Mouse (Mus musculus) large intestine, adult 2 months (tissue): ENCODE results near the gene Mettl7a2. TPM values are rescaled to one million over a fixed set of nuclear protein-coding genes. Genes with fewer than 3 reads are reported as not detected.

Experiments used
- DNase-seq: peaks from one replicate; pipeline ENCODE4 v3.0.0-alpha.2; 2012; ENCODE audit warnings: low read depth, low spot score
- WGBS: fragments of 180-500 bp; shearing (Covaris S2); methylation state at CpG from one replicate; pipeline ENCODE4 v1.1.7; 2018; 5-methylcytosine and 5-hydroxymethylcytosine counted together
- polyA plus RNA-seq: library from polyadenylated mRNA; depleted of rRNA; stranded (reverse); fragments of >200 nt; gene quantifications from 2 replicates; pipeline ENCODE4 v1.2.3, GENCODE M21; 2012; rRNA removed

The Mettl7a2 gene
- polyA plus RNA-seq, 1 experiment, result not detected

DNA sequence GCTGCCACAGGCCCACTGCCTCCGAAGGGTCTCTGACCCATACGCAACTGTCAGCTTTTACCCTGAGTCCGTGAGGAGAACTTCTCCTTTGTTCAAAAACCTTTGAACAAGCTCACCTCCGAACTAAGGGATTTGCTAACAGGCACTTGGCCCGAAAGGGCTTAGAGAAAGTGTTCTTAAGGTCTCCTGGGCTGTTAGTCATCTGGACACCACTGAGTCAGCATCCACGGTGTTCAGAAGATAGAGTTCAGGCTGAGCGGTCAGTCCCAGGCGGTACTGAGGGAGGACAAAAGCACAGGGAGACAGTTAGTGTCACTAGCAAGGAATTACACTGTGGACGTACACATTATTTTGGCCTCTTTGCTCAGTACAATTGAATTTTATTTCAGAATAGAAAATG is 35.9 kb downstream of the Mettl7a2 start:
- WGBS, result 85% methylated on average over 9 of the region's 9 CpGs
- DNase-seq, result no peak

DNA sequence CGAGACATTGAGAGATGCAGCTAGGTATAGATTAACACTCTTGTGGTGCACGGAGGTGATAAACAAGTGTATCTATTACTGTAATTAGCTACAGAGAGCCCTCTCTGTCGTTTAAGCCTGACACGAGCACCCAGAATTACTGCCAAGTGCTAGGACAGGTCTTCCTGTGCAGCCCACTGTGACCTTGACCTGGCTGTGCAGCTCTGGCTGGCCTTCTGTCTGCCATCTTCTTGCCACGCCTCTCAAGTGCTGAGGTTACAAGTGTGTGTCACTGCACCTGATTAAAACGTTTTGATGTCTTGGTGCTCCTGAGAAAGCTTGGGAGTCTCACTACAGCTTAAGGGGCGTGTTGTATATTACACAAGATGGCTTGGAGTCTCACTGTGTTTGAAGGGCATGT is 38.1 kb downstream of the Mettl7a2 start:
- 68% methylated on average over 7 of the region's 7 CpGs for WGBS
- no peak for DNase-seq

GRCm38 (mm10) chr15:100391599-100391998 is 38.6 kb downstream of the Mettl7a2 start:
- no peak for DNase-seq
- 89% methylated on average over 7 of the region's 7 CpGs for WGBS

DNA sequence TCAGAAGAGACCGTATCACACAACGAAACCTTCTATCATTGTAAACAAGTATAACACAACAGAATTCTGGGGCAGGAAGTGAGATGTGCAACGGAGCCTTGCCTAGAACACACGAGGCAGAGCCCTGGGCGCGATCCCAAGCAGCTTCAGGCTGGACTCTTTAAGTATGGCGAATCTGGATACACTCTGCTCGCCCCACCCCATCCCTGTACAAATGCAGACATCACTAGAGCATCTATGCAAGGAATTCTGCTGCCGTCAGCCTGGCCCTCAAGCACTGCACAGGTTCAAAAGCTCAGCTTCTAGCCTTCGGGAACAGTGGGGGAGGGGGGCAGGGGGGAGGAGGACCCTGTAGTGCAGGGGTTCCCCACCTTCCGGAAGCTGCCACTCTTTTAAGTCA is 40.0 kb downstream of the Mettl7a2 start:
- no peak for DNase-seq
- 81% methylated on average over 11 of the region's 11 CpGs for WGBS

- DNase-seq, result no peak
- WGBS, result 95% methylated on average over 3 of the region's 3 CpGs
Observed at GRCm38 (mm10) chr15:100395561-100395960, 42.6 kb downstream of the Mettl7a2 start.

GRCm38 (mm10) chr15:100400592-100401250 is 47.7 kb downstream of the Mettl7a2 start:
- no peak for DNase-seq
- WGBS, result 72% methylated on average over 16 of the region's 16 CpGs

- 94% methylated on average over 4 of the region's 4 CpGs for WGBS
- DNase-seq, result no peak
Observed at GRCm38 (mm10) chr15:100401811-100402210, 48.8 kb downstream of the Mettl7a2 start.

DNA sequence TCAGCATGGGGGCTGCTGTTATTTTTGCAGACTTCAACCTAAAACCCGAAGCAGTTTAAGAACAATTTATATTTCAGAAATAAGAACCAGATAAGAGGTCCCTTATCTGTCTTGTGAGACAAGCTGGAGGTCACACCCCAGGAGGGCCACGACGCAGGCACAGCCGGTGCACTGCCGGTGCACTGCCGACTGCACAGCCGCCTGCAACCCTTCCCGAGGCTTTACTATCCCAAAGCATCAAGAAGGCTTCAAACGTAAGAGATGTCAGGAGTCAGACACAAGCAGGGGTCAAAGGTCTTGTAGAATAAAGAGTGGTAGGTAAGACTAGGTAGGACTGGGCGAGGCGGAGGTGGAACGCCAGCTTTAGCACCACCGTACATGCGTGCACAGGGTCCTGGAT is 49.3 kb downstream of the Mettl7a2 start:
- 80% methylated on average over 14 of the region's 14 CpGs for WGBS

DNA sequence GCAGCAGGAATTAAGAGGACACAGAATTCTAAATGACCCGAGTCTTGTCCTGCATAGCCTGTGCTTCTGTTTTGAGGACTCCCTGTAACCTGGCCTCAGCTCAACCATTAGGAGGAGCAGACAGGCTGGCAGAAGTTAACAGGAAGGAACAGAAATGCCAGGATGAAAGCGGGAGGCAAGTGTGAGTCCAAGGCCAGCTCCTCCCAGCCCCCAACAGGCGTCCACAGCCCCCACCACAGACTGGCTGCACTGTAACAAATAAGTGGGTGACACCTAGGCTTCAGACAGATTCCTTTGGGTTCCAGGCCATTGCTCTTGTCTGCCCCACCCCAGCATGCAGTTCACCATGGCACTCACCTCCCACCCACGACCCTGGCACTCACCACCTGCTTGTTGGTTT is 49.8 kb downstream of the Mettl7a2 start:
- 85% methylated on average over 4 of the region's 4 CpGs for WGBS
- DNase-seq, result no peak

More for the DNA sequence above, 49.3 kb downstream of the Mettl7a2 start:
- no peak for DNase-seq

GRCm38 (mm10) chr15:100403318-100404000 is 50.5 kb downstream of the Mettl7a2 start:
- WGBS, result 77% methylated on average over 16 of the region's 16 CpGs
- no peak for DNase-seq

DNA sequence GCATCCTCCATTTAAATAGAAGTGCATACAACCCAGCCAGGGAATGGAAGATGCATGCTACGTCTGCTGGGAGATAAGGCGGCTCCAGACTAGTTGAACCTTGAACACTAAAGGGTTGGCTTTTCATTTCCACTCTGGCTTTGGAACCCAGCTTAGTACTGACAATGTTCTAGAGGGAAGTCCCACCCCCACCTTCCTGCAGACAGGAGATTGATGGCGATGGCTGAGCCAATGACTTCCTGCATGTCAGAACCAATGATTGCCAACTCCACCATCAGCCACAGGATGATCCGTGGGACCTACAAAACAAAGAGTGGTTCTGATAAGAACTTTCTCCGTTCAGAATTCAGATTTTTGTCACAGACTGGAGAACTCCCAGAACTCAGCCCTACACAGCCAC is 53.1 kb downstream of the Mettl7a2 start:
- WGBS, result 67% methylated on average over 5 of the region's 5 CpGs
- DNase-seq, result no peak

GRCm38 (mm10) chr15:100410918-100411672 is 58.1 kb downstream of the Mettl7a2 start:
- no peak for DNase-seq
- WGBS, result 36% methylated on average over 14 of the region's 14 CpGs

Other genes with a start within 250 kb of the Mettl7a2 start
- 32.9 and 35.7 TPM in 2 replicates for gene Atf1, start 125.4 kb upstream of the Mettl7a2 start, polyA plus RNA-seq
- not detected in 2 replicates for gene Tmprss12, start 72.4 kb upstream of the Mettl7a2 start, polyA plus RNA-seq
- 22.8 and 24.8 TPM in 2 replicates for gene Mettl7a1, start 49.1 kb upstream of the Mettl7a2 start, polyA plus RNA-seq
- gene Mettl7a3, start 18.3 kb upstream of the Mettl7a2 start, polyA plus RNA-seq, result not detected in 2 replicates
- not detected in 2 replicates for gene Methig1, start 51 bp upstream of the Mettl7a2 start, polyA plus RNA-seq
- gene Higd1c, start 11.3 kb downstream of the Mettl7a2 start, polyA plus RNA-seq, result not detected in 2 replicates
- 0.07 and 0.18 TPM in 2 replicates for gene Gm5475, start 68.9 kb downstream of the Mettl7a2 start, polyA plus RNA-seq
- 42.1 and 56.1 TPM in 2 replicates for gene Slc11a2, start 71.9 kb downstream of the Mettl7a2 start, polyA plus RNA-seq
- 30.1 and 36.7 TPM in 2 replicates for gene Letmd1, start 115.8 kb downstream of the Mettl7a2 start, polyA plus RNA-seq
- gene Csrnp2, start 142.3 kb downstream of the Mettl7a2 start, polyA plus RNA-seq, result 1.3 and 1.4 TPM in 2 replicates
- 3.4 and 4.0 TPM in 2 replicates for gene Tfcp2, start 198.8 kb downstream of the Mettl7a2 start, polyA plus RNA-seq
- gene Pou6f1, start 246.8 kb downstream of the Mettl7a2 start, polyA plus RNA-seq, result 4.0 and 6.0 TPM in 2 replicates